Mouse (Mus musculus) olfactory bulb, adult 2 months (tissue): Measurements from ENCODE around the gene Fryl. TPM values are rescaled to one million over a fixed set of nuclear protein-coding genes. Genes with fewer than 3 reads are reported as not detected.

Experiments
- H3K27ac ChIP-seq: fragments of 200-500 bp; 2 replicates; pipeline ENCODE4 v1.5.1; 2012; ENCODE audit warnings: low read depth, low read length; ENCODE audit not compliant: insufficient read depth
- H3K4me1 ChIP-seq: fragments of 200-500 bp; 2 replicates; pipeline ENCODE4 v1.6.1; 2012; ENCODE audit warnings: low read length; ENCODE audit not compliant: control insufficient read depth, insufficient read depth
- H3K4me3 ChIP-seq: fragments of 200-500 bp; 2 replicates; pipeline ENCODE4 v1.5.1; 2012; ENCODE audit warnings: mild to moderate bottlenecking, low read depth, low read length, moderate library complexity; ENCODE audit not compliant: insufficient read depth
- CTCF ChIP-seq: fragments of 200-500 bp; IDR thresholded peaks from 2 replicates; pipeline ENCODE4 v1.5.1; 2012; ENCODE audit warnings: low read depth, mild to moderate bottlenecking, low read length, moderate library complexity; ENCODE audit not compliant: insufficient read depth
- POLR2A ChIP-seq: fragments of 200-500 bp; IDR thresholded peaks from 2 replicates; pipeline ENCODE4 v1.6.1; 2012; ENCODE audit warnings: mild to moderate bottlenecking, low read depth, low read length, moderate library complexity; ENCODE audit not compliant: insufficient read depth
- WGBS: fragments of 180-500 bp; shearing (Covaris S2); methylation state at CpG from one replicate; pipeline ENCODE4 v1.1.7; 2018; 5-methylcytosine and 5-hydroxymethylcytosine counted together
- polyA plus RNA-seq: library from polyadenylated mRNA; stranded (reverse); fragments of >200 nt; gene quantifications from 2 replicates; pipeline ENCODE4 v1.2.4, GENCODE M21; 2012; ENCODE audit warnings: low replicate concordance; ENCODE audit not compliant: missing spikeins, insufficient read depth, insufficient read length

The Fryl gene
- polyA plus RNA-seq, 1 experiment, result not detected

DNA sequence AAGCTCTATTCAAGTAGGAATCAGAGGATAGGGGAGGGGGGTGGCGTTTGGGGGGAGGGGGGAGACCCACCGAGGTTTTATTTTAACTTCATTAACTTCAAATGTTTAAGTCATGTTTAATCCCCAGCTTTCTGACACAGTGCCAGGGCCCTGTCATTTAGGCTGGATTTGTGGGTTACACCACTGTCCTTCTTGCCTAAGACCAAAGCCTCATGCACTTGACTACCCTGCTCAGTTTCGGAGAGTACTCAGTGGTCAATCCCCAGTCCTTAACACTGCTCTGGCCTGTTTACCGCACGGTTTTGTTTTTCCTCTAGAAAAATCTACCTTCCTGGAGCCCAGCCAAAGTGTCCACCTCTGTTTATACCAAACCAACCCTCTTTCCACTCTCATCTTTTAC lies 69.5 kb downstream of the Fryl start:
- WGBS, result 81% methylated on average over 5 of the region's 5 CpGs
- TF ChIP-seq POLR2A, result no peak
- TF ChIP-seq CTCF, result no peak
- Histone ChIP-seq H3K27ac (no peak overlapping the region), H3K4me1 (peaks cover 8% of the 10 kb centered on the region), H3K4me3 (no peak overlapping the region)

DNA sequence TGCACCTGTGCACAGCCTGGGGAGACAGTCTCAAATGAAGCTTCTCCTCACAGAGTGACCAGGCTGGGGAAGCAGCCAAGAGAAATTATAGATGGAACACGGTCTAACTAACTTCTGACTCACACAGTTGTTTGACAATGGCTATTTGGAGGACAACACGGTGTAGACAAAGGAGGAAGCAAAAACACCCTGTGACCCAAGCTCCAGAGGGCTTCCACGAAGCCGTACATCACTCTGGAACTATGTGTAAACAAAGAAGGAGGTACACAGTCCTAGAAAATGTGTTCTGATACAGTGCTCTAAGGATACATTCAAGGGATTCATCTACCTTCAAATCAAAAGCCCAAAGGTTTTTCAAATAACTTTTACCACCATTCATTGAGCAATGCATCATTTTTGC lies 71.0 kb downstream of the Fryl start:
- no peak overlapping the region for H3K4me3 ChIP-seq
- 77% methylated on average over 4 of the region's 4 CpGs for WGBS
- H3K27ac ChIP-seq, result no peak overlapping the region
- peaks cover 6% of the 10 kb centered on the region; the same call in 1 of the 2 replicates for H3K4me1 ChIP-seq
- TF ChIP-seq CTCF (no peak), POLR2A (no peak)

DNA sequence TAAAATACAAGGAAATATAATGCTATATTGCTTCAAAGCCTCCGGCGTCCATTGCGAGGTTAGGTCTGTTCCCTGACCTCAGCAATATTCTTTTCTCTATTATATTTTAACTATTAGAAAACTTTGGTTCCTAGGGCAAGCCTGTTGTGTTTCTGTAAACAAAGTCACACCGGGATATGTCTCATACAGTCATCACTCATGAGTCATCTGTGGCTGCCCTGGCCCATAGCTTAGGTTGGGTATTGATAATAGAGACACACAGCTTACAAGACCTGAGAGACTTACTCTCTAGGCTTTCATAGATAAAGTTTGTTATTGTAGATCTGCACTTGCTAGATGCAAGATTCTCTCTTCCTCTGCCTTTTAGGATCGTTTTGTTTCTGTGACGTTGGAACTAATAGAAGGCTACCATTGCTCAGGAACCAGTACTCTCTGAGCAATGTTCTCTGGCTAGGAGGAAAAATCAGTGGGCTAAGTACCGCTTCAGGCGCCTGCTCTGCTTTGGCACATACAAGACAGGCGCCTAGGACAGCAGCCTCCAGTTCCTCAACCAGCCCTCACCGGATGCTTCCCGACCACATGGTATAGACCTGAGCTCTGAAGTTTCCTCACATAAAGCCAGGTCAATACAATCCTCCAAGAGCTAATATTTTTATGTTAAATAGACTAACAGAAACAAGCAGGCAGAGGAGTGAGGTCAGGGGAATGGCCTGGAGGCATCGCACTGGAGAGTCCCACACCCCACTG lies 73.5 kb downstream of the Fryl start:
- Histone ChIP-seq H3K27ac (no peak overlapping the region), H3K4me3 (no peak overlapping the region), H3K4me1 (peaks cover 8% of the 10 kb centered on the region)
- TF ChIP-seq POLR2A (no peak), CTCF (no peak)
- WGBS, result 86% methylated on average over 12 of the region's 12 CpGs

DNA sequence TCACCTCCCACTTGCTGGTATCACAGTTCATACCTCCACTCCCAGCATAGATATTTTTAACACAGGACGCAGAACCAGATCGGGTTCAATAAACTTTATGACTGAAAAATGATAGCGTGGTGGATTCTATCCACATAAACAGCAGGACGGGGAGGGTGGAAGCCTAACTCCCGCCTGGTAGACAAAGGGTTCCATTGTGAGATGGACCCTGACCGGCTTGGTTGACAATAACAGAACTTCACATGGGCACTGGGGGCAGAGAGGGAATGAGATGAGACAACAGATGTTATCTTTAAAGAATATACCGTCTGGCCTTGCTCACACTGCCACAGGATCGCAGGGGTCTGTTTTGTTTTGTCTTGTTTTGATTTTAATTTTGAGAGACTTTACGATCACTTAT lies 74.2 kb downstream of the Fryl start:
- Histone ChIP-seq H3K4me1 (peaks cover 8% of the 10 kb centered on the region), H3K4me3 (no peak overlapping the region), H3K27ac (no peak overlapping the region)
- no peak for TF ChIP-seq CTCF
- no peak for TF ChIP-seq POLR2A
- 81% methylated on average over 9 of the region's 9 CpGs for WGBS

DNA sequence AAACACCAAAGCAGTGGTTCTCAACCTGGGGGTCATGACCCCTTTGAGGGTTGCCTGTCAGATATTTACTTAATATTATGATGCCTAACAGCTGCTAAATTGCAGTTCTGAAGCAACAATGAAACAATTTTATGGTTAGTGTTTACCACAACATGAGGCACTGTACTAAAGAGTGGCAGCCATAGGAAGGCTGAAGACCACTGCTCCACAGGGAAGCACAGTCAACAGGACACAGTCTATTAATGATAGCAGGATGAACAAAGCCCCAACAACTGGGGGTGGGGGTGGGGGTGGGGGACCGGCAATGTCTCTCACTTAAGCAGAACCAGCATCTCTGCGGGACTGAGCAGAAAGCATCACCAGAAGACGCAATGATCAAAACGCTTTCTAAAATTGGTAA lies 80.1 kb downstream of the Fryl start:
- TF ChIP-seq CTCF, result no peak
- no peak for TF ChIP-seq POLR2A
- 65% methylated on average over 4 of the region's 4 CpGs for WGBS
- Histone ChIP-seq H3K4me3 (no peak overlapping the region), H3K4me1 (peaks cover 13% of the 10 kb centered on the region), H3K27ac (no peak overlapping the region)

DNA sequence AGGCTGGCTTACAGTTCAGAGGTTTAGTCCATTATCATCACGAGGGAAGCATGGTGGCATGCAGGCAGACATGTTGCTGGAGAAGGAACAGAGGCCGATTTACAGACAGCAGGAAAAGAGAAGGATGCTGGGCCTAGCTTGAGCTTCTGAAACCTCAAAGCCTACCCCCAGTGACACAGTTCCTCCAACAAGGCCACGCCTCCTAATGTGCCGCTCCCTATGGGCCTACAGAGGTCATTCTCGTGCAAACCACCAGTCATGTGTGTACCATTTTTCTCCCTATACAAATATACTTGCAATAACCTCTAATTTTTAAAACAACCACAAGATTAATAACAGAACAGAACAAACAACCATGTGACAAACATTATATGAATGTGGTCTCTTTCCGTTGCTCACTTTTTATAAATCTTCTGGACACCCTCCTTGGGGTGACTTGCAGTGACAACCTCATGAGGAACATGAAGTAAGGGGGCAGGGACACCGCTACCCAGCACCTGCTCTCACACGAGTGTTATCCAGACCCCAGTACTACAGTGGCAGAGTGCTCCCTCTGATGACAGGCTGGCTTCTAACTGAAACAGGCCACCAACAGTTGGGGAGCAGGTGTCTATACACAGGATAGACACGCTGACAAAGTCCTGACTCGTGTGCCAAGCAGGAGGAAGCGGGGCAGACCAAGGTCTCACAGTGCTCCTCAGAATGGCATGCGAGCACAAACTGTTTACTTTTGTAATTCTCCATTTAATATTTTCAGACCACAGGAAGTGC lies 80.9 kb downstream of the Fryl start:
- TF ChIP-seq CTCF (no peak), POLR2A (no peak)
- 91% methylated on average over 12 of the region's 12 CpGs for WGBS

DNA sequence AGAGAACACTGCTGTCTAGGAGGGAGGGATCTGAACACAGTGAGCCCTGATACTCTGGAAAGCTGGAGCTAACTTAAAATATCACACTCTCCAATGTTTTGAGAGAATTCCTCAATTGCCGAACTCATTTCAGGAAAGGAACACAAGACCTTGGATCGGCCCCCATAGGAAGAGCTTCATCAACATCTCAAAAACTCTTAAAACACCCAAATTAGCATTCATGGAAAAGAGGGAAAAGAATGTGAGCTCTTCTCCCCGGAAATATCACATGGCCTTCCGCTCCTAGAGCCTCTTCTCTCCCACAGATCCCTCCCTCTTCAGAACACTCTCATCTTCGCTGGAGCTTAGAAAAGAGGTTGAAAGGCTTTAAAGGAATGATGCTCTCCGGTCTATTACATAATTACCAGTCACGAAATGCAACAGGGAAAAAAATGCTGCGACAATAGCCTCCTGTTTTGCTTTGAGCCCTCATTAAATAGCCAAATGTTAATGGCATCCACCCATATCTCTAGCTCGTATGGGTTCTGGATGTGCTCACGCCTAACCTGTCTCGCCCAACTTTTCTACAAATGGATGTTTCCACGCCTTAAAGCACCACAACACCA lies 84.4 kb downstream of the Fryl start:
- Histone ChIP-seq H3K4me3 (no peak overlapping the region), H3K4me1 (peaks cover 28% of the 10 kb centered on the region), H3K27ac (peak overlapping the region; percentile 54)
- TF ChIP-seq CTCF (no peak), POLR2A (no peak)
- WGBS, result 55% methylated on average over 12 of the region's 12 CpGs

More for the DNA sequence above, 80.9 kb downstream of the Fryl start:
- H3K4me3 ChIP-seq, result no peak overlapping the region
- no peak overlapping the region for H3K27ac ChIP-seq
- peaks cover 15% of the 10 kb centered on the region for H3K4me1 ChIP-seq

DNA sequence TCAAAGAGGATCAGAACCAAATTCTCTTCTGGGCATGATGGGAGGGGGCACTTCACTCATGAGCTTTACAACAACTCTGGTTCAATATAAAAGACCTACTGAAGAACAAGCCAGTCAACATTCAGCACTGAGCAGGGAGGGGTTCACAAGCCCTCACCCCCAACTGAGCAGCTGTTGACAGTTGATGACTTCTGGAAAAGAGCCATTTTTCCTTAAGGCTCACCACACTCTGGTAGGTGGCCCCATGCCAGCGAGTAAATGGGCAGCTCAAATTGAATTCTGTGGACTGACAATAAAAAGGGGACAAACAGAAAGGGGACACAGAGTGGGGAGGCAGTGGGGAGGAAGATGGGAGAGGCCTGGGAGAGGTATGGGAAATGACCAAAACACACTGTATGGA lies 85.2 kb downstream of the Fryl start:
- Histone ChIP-seq H3K27ac (no peak overlapping the region), H3K4me3 (no peak overlapping the region), H3K4me1 (peaks cover 28% of the 10 kb centered on the region)
- WGBS, result 14% methylated on average over 1 of the region's 1 CpGs
- TF ChIP-seq POLR2A (no peak), CTCF (no peak)

DNA sequence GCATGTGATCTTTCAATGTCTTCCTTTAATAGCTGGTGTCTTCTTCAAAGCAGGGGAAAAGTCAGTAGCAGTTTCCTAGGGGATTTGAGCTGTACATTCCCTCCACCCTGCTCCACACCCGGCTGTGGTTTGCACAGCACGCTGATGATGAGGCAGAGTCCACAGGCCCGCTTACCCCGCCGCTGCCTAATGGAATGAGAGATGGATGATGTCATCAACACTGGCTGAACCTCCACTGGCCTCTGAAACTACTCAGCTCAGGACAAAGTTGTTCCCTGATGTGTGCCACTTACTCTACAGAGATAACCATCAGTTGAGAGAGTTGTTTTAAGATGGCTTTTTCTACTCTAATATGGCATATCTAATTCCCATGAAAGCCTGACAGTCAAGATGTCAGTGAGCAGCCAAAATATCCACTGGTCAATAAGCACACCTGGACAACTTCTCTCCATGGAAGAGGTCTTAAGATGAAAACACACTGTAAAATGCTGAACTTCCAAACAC lies 87.6 kb downstream of the Fryl start:
- no peak for TF ChIP-seq CTCF
- no peak for TF ChIP-seq POLR2A
- Histone ChIP-seq H3K4me3 (no peak overlapping the region), H3K4me1 (peaks cover 34% of the 10 kb centered on the region), H3K27ac (no peak overlapping the region)
- whole genome bisulfite sequencing, result 19% methylated on average over 5 of the region's 5 CpGs
